Mouse (Mus musculus) neural tube, embryonic 13.5 days (tissue): ENCODE measurements around the gene Myt1l. TPM values are rescaled to one million over a fixed set of nuclear protein-coding genes. Genes with fewer than 3 reads are reported as not detected.

ENCODE experiments used
- ATAC-seq: fragments of 200-750 bp; cut with Nextera tagmentation; 2 replicates; pipeline ENCODE4 v1.8.0; 2017; ENCODE audit warnings: low read depth, mild to moderate bottlenecking, moderate TSS enrichment, moderate library complexity
- H3K27ac ChIP-seq: fragments of 300-500 bp; sonication (generic); replicated peaks from 2 replicates; pipeline ENCODE4 v1.5.1; 2015; ENCODE audit warnings: moderate library complexity, mild to moderate bottlenecking, inconsistent platforms
- H3K27me3 ChIP-seq: fragments of 300-500 bp; sonication (generic); 2 replicates; pipeline ENCODE4 v1.6.1; 2015; ENCODE audit warnings: mild to moderate bottlenecking, inconsistent platforms
- H3K36me3 ChIP-seq: fragments of 300-500 bp; sonication (generic); 2 replicates; pipeline ENCODE4 v1.6.1; 2015; ENCODE audit warnings: mild to moderate bottlenecking, inconsistent platforms
- H3K4me1 ChIP-seq: fragments of 300-500 bp; sonication (generic); replicated peaks from 2 replicates; pipeline ENCODE4 v1.6.1; 2015; ENCODE audit warnings: inconsistent platforms
- H3K4me2 ChIP-seq: fragments of 300-500 bp; sonication (generic); 2 replicates; pipeline ENCODE4 v1.6.1; 2015; ENCODE audit warnings: inconsistent platforms, mild to moderate bottlenecking, moderate library complexity
- H3K4me3 ChIP-seq: fragments of 300-500 bp; sonication (generic); 2 replicates; pipeline ENCODE4 v1.5.1; 2015; ENCODE audit warnings: mild to moderate bottlenecking, inconsistent platforms
- H3K9ac ChIP-seq: fragments of 300-500 bp; sonication (generic); 2 replicates; pipeline ENCODE4 v1.6.1; 2015; ENCODE audit warnings: moderate library complexity, mild to moderate bottlenecking, inconsistent platforms
- H3K9me3 ChIP-seq: fragments of 300-500 bp; sonication (generic); 2 replicates; pipeline ENCODE4 v1.6.1; 2016; ENCODE audit warnings: inconsistent platforms
- WGBS: fragments of 180-500 bp; shearing (Covaris S2); methylation state at CpG from one replicate; pipeline ENCODE4 v1.1.7; 2015; 5-methylcytosine and 5-hydroxymethylcytosine counted together
- polyA plus RNA-seq: library from polyadenylated mRNA; unstranded; fragments of >200 nt; fragmentation: Nextera tagmentation; extraction: Ambion mirVana; gene quantifications from 2 replicates; pipeline ENCODE4 v1.2.1, GENCODE M21; 2015

Gene Myt1l
- polyA plus RNA-seq, 1 experiment from 2014 or later: 170 TPM

DNA sequence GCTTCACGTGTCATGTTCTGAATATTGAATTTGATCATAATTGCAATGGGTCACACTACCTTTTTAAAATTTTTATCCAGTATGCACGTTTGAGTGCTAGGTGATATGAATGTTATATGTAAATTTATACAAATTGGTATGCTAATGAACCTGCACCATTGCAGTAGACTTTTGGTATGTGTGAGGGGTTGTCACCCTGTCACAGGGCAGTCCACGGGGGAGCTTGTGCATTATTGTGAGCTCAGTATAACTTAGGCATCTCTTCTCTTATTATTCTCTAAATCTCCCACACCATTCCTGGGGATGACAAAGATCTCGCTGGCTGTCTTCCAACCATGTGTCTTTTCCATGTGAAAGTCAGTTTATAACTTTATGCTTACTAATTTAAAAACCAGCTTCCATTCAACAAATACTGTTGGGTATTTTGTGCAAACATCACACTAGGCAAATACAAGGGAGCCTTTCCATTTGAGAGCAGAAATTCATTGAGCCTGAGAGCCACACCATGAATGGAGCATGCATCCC, 222.5 kb downstream of the Myt1l start:
- Histone ChIP-seq H3K4me1 (no peaks in the 10 kb centered on the region), H3K27me3 (no peaks in the 10 kb centered on the region), H3K9ac (no peak overlapping the region), H3K36me3 (no peaks in the 10 kb centered on the region), H3K4me2 (no peak overlapping the region), H3K9me3 (no peaks in the 10 kb centered on the region), H3K4me3 (no peak overlapping the region), H3K27ac (no peak overlapping the region)
- ATAC-seq: no peak
- WGBS: 79% methylated on average over 4 of the region's 4 CpGs

DNA sequence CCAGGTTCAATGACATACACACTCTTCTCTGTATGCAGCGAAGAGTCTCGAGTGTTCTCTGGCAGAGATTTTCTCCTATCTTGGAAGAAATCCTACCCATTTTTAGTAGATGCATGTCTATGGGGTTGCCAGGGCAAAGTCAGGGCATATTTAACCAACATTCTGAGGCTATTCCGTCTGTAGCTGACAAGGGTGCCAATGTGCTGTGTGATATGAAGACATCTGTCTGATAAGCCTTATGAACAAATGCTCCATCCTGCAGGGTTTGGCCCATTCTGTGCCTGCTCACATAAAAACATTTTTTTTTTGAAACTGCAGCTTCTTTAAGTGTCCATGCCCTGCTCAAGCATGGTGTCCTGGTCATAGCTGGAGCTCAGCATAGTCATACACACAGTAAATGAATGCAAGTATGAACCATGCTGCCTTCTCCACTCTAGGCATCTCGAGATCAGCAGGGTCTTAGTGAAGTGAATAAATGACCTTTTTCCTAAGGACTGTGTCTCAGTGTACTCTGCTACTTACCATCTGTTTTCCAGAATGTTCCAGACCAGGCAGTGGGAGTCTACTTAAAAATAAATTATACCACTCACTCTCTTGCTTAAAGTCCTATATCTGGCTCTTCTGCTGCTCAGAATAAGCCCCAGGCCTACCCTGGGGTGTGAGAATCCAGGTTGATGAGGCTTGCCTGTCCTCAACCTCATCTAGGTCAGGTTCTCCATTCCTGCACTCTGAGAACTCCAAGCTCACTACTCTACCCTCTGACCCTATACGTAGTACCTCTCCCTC, 227.1 kb downstream of the Myt1l start:
- 91% methylated on average over 5 of the region's 5 CpGs for WGBS
- no peaks in the 10 kb centered on the region for H3K27me3 ChIP-seq
- no peak for ATAC-seq

DNA sequence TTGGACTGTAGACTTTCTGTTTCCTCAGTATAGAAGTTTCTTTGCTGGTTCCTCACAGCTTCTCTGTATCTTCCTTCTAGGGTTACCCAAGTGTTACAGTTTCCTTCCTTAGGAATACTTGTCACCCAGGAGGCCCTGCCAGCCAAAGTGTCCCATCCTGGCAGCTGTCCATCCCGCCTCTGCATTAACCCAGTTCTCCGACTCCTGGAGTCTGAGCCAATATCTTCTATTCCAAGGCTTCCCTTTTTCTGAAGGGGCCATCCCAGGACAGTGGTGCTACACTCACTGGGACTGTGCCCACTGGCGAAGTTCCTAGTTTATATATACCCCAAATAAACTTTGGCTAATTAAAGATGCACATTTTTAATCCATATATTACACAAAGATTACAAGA, 227.7 kb downstream of the Myt1l start:
- H3K4me3 ChIP-seq: no peak overlapping the region
- no peak overlapping the region for H3K9ac ChIP-seq
- H3K9me3 ChIP-seq: no peaks in the 10 kb centered on the region
- ATAC-seq: no peak
- no peak overlapping the region for H3K4me2 ChIP-seq
- H3K36me3 ChIP-seq: 0 out of 2 replicates have a peak, but pooled peaks cover 3% of the 10 kb centered on the region
- H3K4me1 ChIP-seq: no peaks in the 10 kb centered on the region
- no peaks in the 10 kb centered on the region for H3K27me3 ChIP-seq
- no peak overlapping the region for H3K27ac ChIP-seq
- 90% methylated on average over 3 of the region's 3 CpGs for WGBS

More for the DNA sequence above, 227.1 kb downstream of the Myt1l start:
- H3K4me1 ChIP-seq: no peaks in the 10 kb centered on the region
- H3K9me3 ChIP-seq: no peaks in the 10 kb centered on the region
- no peak overlapping the region for H3K9ac ChIP-seq
- H3K4me2 ChIP-seq: no peak overlapping the region
- 0 out of 2 replicates have a peak, but pooled peaks cover 3% of the 10 kb centered on the region for H3K36me3 ChIP-seq
- no peak overlapping the region for H3K4me3 ChIP-seq
- no peak overlapping the region for H3K27ac ChIP-seq

- 75% methylated on average over 4 of the region's 4 CpGs for WGBS
- Histone ChIP-seq H3K4me2 (no peak overlapping the region), H3K27ac (no peak overlapping the region), H3K9ac (no peak overlapping the region), H3K36me3 (0 out of 2 replicates have a peak, but pooled peaks cover 3% of the 10 kb centered on the region), H3K4me1 (no peaks in the 10 kb centered on the region), H3K9me3 (no peaks in the 10 kb centered on the region), H3K4me3 (no peak overlapping the region), H3K27me3 (no peaks in the 10 kb centered on the region)
- ATAC-seq: no peak
These were observed 232.4 kb downstream of the Myt1l start for GRCm38 (mm10) chr12:29760611-29761010.

- no peaks in the 10 kb centered on the region for H3K36me3 ChIP-seq
- WGBS: 100% methylated on average over 1 of the region's 1 CpGs
- H3K4me1 ChIP-seq: peaks cover 16% of the 10 kb centered on the region
- no peaks in the 10 kb centered on the region for H3K9me3 ChIP-seq
- no peak overlapping the region for H3K4me3 ChIP-seq
- no peak overlapping the region for H3K4me2 ChIP-seq
- H3K27me3 ChIP-seq: no peaks in the 10 kb centered on the region
- no peak overlapping the region for H3K9ac ChIP-seq
- no peak overlapping the region for H3K27ac ChIP-seq
- no peak for ATAC-seq
These were observed 238.0 kb downstream of the Myt1l start for GRCm38 (mm10) chr12:29766158-29766557.

DNA sequence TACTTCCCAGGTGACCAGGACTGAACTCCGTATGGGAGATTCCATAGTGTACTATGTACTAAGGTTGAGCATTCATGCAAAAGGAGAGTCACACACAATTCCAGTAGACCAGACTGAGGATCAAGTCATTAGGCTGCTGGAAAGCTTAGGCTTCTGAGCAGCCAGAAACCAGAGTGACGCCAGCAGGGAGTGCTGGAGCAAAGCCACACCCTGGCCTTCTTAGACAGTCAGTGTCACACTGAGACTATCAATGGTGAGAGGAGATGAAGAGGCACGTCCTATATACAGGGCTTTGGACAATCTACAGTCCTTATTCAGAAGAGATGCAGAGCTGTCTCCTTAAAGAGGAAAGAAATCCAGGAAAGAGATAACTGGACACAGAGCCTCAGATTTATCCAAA, 243.6 kb downstream of the Myt1l start:
- H3K27ac ChIP-seq: no peak overlapping the region

DNA sequence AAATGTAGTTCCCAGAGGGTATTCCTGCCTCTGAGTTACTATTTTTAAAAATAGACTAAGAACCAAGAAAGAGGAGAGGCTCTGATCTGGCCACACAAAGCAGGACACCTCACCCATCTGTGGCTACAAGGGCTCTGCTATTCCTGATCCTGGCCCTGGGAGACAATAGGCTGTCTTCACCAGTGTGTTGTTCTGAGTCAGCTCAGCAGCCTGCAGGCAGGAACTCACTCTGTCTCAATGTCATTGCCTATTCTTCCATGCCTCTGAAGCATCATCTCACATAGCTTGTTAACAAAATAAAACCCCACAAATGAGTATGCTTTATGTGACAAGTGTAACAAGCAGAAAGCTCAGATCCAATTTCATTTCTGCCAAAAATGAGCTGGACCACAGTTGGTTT, 244.2 kb downstream of the Myt1l start:
- no peak for ATAC-seq
- H3K4me1 ChIP-seq: peaks cover 16% of the 10 kb centered on the region
- no peak overlapping the region for H3K4me2 ChIP-seq
- H3K36me3 ChIP-seq: peaks cover 16% of the 10 kb centered on the region; the same call in 1 of the 2 replicates
- no peak overlapping the region for H3K4me3 ChIP-seq
- H3K27ac ChIP-seq: 0 out of 2 replicates have a peak overlapping the region, but pooled peaks have one; percentile 29
- H3K9ac ChIP-seq: no peak overlapping the region
- H3K27me3 ChIP-seq: no peaks in the 10 kb centered on the region
- H3K9me3 ChIP-seq: no peaks in the 10 kb centered on the region

More for the DNA sequence above, 243.6 kb downstream of the Myt1l start:
- Histone ChIP-seq H3K36me3 (peaks cover 13% of the 10 kb centered on the region; the same call in 1 of the 2 replicates), H3K4me3 (no peak overlapping the region), H3K27me3 (no peaks in the 10 kb centered on the region), H3K4me2 (no peak overlapping the region), H3K9me3 (no peaks in the 10 kb centered on the region), H3K4me1 (peaks cover 16% of the 10 kb centered on the region), H3K9ac (no peak overlapping the region)
- ATAC-seq: no peak
- WGBS: 82% methylated on average over 3 of the region's 3 CpGs

DNA sequence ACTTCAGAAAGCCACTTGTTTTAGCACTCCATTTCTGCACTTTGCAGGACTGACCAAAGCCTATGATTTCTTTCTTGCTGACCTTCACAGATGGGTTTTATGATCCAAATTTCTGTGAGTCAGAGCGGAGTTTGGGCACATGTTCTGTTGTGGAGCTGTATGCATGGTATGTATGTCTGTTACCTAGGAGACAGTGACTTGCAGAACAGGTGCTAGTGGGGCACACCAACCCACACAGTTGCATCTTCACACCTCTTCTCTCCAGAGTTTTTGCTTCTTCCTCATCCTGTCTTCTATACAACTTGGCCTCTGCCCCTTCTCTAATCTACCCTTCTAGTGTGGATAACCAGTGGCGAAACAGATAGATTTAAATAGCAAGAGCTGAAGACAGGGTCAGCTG, 250.7 kb downstream of the Myt1l start:
- Histone ChIP-seq H3K27me3 (no peaks in the 10 kb centered on the region), H3K4me3 (no peak overlapping the region), H3K27ac (no peak overlapping the region), H3K9me3 (no peaks in the 10 kb centered on the region), H3K9ac (no peak overlapping the region), H3K4me2 (no peak overlapping the region), H3K4me1 (no peaks in the 10 kb centered on the region; the same call in 1 of the 2 replicates), H3K36me3 (peaks cover 23% of the 10 kb centered on the region; the same call in 1 of the 2 replicates)
- ATAC-seq: no peak
- WGBS: 90% methylated on average over 2 of the region's 2 CpGs

DNA sequence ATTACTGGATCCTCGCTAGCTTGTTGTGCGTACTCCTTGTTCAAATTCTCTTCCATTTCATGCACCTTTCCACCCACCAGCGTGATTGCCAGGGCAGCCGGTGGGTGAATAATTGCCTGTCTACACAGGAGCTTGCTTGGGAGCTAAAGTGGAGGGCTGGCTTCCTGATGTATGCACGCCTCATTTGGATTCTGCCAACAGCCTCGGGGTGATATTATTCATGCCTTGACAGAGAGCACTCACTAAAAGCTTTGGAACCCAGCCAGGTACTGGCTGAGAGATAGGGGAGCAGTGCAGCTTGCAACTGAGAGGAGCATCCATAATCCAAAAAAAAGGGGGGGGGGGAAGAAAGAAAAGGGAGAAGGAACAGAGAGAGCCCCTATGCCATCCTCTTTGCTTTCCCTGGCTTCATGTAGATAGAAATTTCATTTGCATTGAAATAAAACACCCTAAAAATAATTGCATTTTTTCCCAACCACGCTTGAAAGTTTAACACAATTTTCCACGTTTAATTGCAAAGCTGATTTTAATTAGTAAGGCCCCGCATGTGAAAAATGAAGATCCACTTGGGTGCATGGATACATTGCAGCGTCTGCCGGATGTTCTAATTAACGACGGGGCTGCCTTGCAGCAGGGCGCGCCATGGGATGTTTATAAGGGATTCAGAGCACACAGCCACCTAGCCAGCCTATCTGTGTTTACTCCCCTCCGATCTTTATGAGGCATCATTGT, 261.3 kb downstream of the Myt1l start:
- WGBS: 7% methylated on average over 16 of the region's 16 CpGs
- Histone ChIP-seq H3K4me3 (no peak overlapping the region), H3K27ac (peak overlapping the region; percentile 94), H3K4me2 (peak overlapping the region; percentile 44), H3K9me3 (no peaks in the 10 kb centered on the region), H3K9ac (peak overlapping the region; percentile 44; the same call in 1 of the 2 replicates), H3K27me3 (no peaks in the 10 kb centered on the region), H3K4me1 (peaks cover 57% of the 10 kb centered on the region), H3K36me3 (peaks cover 8% of the 10 kb centered on the region; the same call in 1 of the 2 replicates)
- peak; percentile 95 for ATAC-seq

- Histone ChIP-seq H3K27me3 (no peaks in the 10 kb centered on the region), H3K4me2 (peak overlapping the region; percentile 44), H3K27ac (peak overlapping the region; percentile 94), H3K4me1 (peaks cover 57% of the 10 kb centered on the region), H3K9ac (peak overlapping the region; percentile 44; the same call in 1 of the 2 replicates), H3K9me3 (no peaks in the 10 kb centered on the region), H3K36me3 (peaks cover 2% of the 10 kb centered on the region; the same call in 1 of the 2 replicates), H3K4me3 (no peak overlapping the region)
- ATAC-seq: peak; percentile 73
- 10% methylated on average over 4 of the region's 4 CpGs for WGBS
These were observed 261.8 kb downstream of the Myt1l start for GRCm38 (mm10) chr12:29790051-29790386.

- no peak overlapping the region for H3K9ac ChIP-seq
These were observed 264.8 kb downstream of the Myt1l start for GRCm38 (mm10) chr12:29792998-29793397.

DNA sequence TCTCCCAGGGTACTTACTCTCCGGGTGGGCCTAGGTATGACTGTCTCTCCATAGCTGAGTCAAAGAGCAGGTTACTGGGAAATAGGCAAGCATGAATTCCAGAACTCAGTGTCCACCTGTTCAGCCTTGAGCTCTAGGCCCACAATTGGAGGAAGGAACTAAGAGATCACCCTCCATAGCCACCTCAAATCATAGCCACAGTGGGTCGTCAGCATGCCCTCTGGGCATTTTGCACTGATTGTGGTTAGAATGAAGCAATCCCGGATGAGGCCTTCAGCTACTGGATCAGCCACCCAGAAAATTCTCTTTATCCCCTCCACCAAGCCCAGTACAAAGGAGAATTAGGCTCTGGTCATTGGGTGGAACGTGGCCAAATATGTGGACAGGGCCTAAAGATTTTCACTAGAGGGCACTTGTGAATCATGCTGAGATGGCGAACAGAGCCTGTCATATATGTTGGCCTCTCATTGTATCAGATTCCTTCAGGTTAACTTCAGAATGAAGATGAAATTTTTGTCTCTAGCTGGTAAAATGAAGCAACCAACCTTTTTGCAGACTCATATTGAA, 267.0 kb downstream of the Myt1l start:
- peaks cover 30% of the 10 kb centered on the region for H3K4me1 ChIP-seq
- H3K27me3 ChIP-seq: no peaks in the 10 kb centered on the region
- no peak for ATAC-seq
- H3K9ac ChIP-seq: no peak overlapping the region
- WGBS: 58% methylated on average over 5 of the region's 5 CpGs
- H3K4me3 ChIP-seq: no peak overlapping the region
- H3K9me3 ChIP-seq: no peaks in the 10 kb centered on the region
- no peaks in the 10 kb centered on the region for H3K36me3 ChIP-seq
- no peak overlapping the region for H3K4me2 ChIP-seq
- H3K27ac ChIP-seq: no peak overlapping the region

More at GRCm38 (mm10) chr12:29792998-29793397, 264.8 kb downstream of the Myt1l start:
- Histone ChIP-seq H3K4me3 (no peak overlapping the region), H3K27me3 (no peaks in the 10 kb centered on the region), H3K4me1 (peaks cover 48% of the 10 kb centered on the region), H3K36me3 (no peaks in the 10 kb centered on the region), H3K9me3 (no peaks in the 10 kb centered on the region), H3K27ac (peak overlapping the region; percentile 94), H3K4me2 (no peak overlapping the region)
- WGBS: 64% methylated on average over 5 of the region's 5 CpGs
- no peak for ATAC-seq
